Mouse (Mus musculus) embryonic facial prominence, embryonic 10.5 days (tissue): ENCODE data around the gene Urad. TPM values are rescaled to one million over a fixed set of nuclear protein-coding genes. Genes with fewer than 3 reads are reported as not detected.

Experiments used
- DNase-seq: peaks from one replicate; pipeline ENCODE4 v3.0.0-alpha.2; 2017; ENCODE audit warnings: low spot score
- H3K27ac ChIP-seq: fragments of 300-500 bp; sonication (generic); replicated peaks from 2 replicates; pipeline ENCODE4 v1.5.1; 2016; ENCODE audit warnings: mild to moderate bottlenecking
- H3K27me3 ChIP-seq: fragments of 300-500 bp; sonication (generic); replicated peaks from 2 replicates; pipeline ENCODE4 v1.6.1; 2016; ENCODE audit warnings: low read depth, mild to moderate bottlenecking; ENCODE audit not compliant: poor library complexity, severe bottlenecking
- H3K36me3 ChIP-seq: fragments of 300-500 bp; sonication (generic); replicated peaks from 2 replicates; pipeline ENCODE4 v1.6.1; 2016; ENCODE audit warnings: mild to moderate bottlenecking, moderate library complexity
- H3K4me1 ChIP-seq: fragments of 300-500 bp; sonication (generic); 2 replicates; pipeline ENCODE4 v1.6.1; 2016
- H3K4me3 ChIP-seq: fragments of 300-500 bp; sonication (generic); 2 replicates; pipeline ENCODE4 v1.5.1; 2016; ENCODE audit warnings: mild to moderate bottlenecking, moderate library complexity
- H3K9me3 ChIP-seq: fragments of 300-500 bp; sonication (generic); 2 replicates; pipeline ENCODE4 v1.6.1; 2016; ENCODE audit warnings: mild to moderate bottlenecking
- WGBS: fragments of 180-500 bp; shearing (Covaris S2); methylation state at CpG from one replicate; pipeline ENCODE4 v1.1.7; 2016; 5-methylcytosine and 5-hydroxymethylcytosine counted together
- polyA plus RNA-seq: library from polyadenylated mRNA; unstranded; fragments of >200 nt; fragmentation: Nextera tagmentation; extraction: Ambion mirVana; gene quantifications from 2 replicates; pipeline ENCODE4 v1.2.1, GENCODE M21; 2016

Gene Urad
- polyA plus RNA-seq, 1 experiment from 2014 or later = not detected

GRCm38 (mm10) chr5:147345981-147346380 lies 23.7 kb upstream of the Urad start:
- Histone ChIP-seq H3K4me3 (no peak overlapping the region), H3K27ac (no peak overlapping the region), H3K9me3 (no peaks in the 10 kb centered on the region), H3K36me3 (no peaks in the 10 kb centered on the region), H3K27me3 (no peaks in the 10 kb centered on the region), H3K4me1 (no peaks in the 10 kb centered on the region)
- no peak for DNase-seq
- 84% methylated on average over 1 of the region's 1 CpGs for WGBS

- H3K36me3 ChIP-seq = no peaks in the 10 kb centered on the region
- H3K4me3 ChIP-seq = no peak overlapping the region
- no peaks in the 10 kb centered on the region for H3K9me3 ChIP-seq
- 88% methylated on average over 10 of the region's 10 CpGs for WGBS
- H3K4me1 ChIP-seq = no peaks in the 10 kb centered on the region; the same call in 1 of the 2 replicates
- no peaks in the 10 kb centered on the region for H3K27me3 ChIP-seq
- no peak for DNase-seq
- H3K27ac ChIP-seq = no peak overlapping the region
These were observed 21.7 kb upstream of the Urad start for GRCm38 (mm10) chr5:147343904-147344303.

GRCm38 (mm10) chr5:147342901-147343300 lies 20.7 kb upstream of the Urad start:
- no peaks in the 10 kb centered on the region for H3K9me3 ChIP-seq
- no peaks in the 10 kb centered on the region for H3K36me3 ChIP-seq
- H3K4me1 ChIP-seq = no peaks in the 10 kb centered on the region; the same call in 1 of the 2 replicates
- DNase-seq = no peak
- H3K27me3 ChIP-seq = no peaks in the 10 kb centered on the region
- WGBS = 87% methylated on average over 6 of the region's 6 CpGs
- no peak overlapping the region for H3K27ac ChIP-seq
- H3K4me3 ChIP-seq = no peak overlapping the region

GRCm38 (mm10) chr5:147340741-147341414 lies 18.6 kb upstream of the Urad start:
- WGBS = 74% methylated on average over 13 of the region's 13 CpGs
- Histone ChIP-seq H3K4me1 (no peaks in the 10 kb centered on the region; the same call in 1 of the 2 replicates), H3K36me3 (no peaks in the 10 kb centered on the region), H3K4me3 (no peak overlapping the region), H3K9me3 (no peaks in the 10 kb centered on the region), H3K27ac (no peak overlapping the region), H3K27me3 (no peaks in the 10 kb centered on the region)
- DNase-seq = no peak

GRCm38 (mm10) chr5:147339560-147339959 lies 17.3 kb upstream of the Urad start:
- no peaks in the 10 kb centered on the region for H3K9me3 ChIP-seq
- 86% methylated on average over 11 of the region's 11 CpGs for WGBS
- H3K27ac ChIP-seq = no peak overlapping the region
- DNase-seq = no peak
- no peak overlapping the region for H3K4me3 ChIP-seq
- peaks cover under 1% of the 10 kb centered on the region; the same call in 1 of the 2 replicates for H3K4me1 ChIP-seq
- H3K27me3 ChIP-seq = no peaks in the 10 kb centered on the region
- no peaks in the 10 kb centered on the region for H3K36me3 ChIP-seq

- H3K4me3 ChIP-seq = no peak overlapping the region
- 67% methylated on average over 9 of the region's 9 CpGs for WGBS
- no peaks in the 10 kb centered on the region for H3K9me3 ChIP-seq
- no peak overlapping the region for H3K27ac ChIP-seq
- peaks cover 4% of the 10 kb centered on the region; the same call in 1 of the 2 replicates for H3K4me1 ChIP-seq
- DNase-seq = no peak
- no peaks in the 10 kb centered on the region for H3K27me3 ChIP-seq
- no peaks in the 10 kb centered on the region for H3K36me3 ChIP-seq
These were observed 16.7 kb upstream of the Urad start for GRCm38 (mm10) chr5:147338967-147339366.

- Histone ChIP-seq H3K4me3 (no peak overlapping the region), H3K4me1 (peaks cover 7% of the 10 kb centered on the region; the same call in 1 of the 2 replicates), H3K27me3 (no peaks in the 10 kb centered on the region), H3K27ac (no peak overlapping the region), H3K36me3 (no peaks in the 10 kb centered on the region), H3K9me3 (no peaks in the 10 kb centered on the region)
- 56% methylated on average over 7 of the region's 7 CpGs for WGBS
- peak; percentile 12 for DNase-seq
These were observed 10.5 kb upstream of the Urad start for GRCm38 (mm10) chr5:147332711-147333110.

GRCm38 (mm10) chr5:147331547-147331946 lies 9.3 kb upstream of the Urad start:
- peaks cover 7% of the 10 kb centered on the region; the same call in 1 of the 2 replicates for H3K4me1 ChIP-seq
- no peaks in the 10 kb centered on the region for H3K9me3 ChIP-seq
- no peak overlapping the region for H3K27ac ChIP-seq
- peak; percentile 65 for DNase-seq
- WGBS = 41% methylated on average over 2 of the region's 2 CpGs
- H3K36me3 ChIP-seq = no peaks in the 10 kb centered on the region
- no peaks in the 10 kb centered on the region for H3K27me3 ChIP-seq
- H3K4me3 ChIP-seq = no peak overlapping the region

- no peaks in the 10 kb centered on the region for H3K36me3 ChIP-seq
- WGBS = 83% methylated on average over 11 of the region's 11 CpGs
- H3K9me3 ChIP-seq = no peaks in the 10 kb centered on the region
- H3K4me1 ChIP-seq = peaks cover 7% of the 10 kb centered on the region; the same call in 1 of the 2 replicates
- no peak for DNase-seq
- H3K27me3 ChIP-seq = no peaks in the 10 kb centered on the region
- no peak overlapping the region for H3K27ac ChIP-seq
- H3K4me3 ChIP-seq = no peak overlapping the region
These were observed 7.7 kb upstream of the Urad start for GRCm38 (mm10) chr5:147329946-147330345.

- 86% methylated on average over 5 of the region's 5 CpGs for WGBS
- H3K36me3 ChIP-seq = no peaks in the 10 kb centered on the region
- no peak for DNase-seq
These were observed 5.4 kb upstream of the Urad start for GRCm38 (mm10) chr5:147327636-147328035.

GRCm38 (mm10) chr5:147325931-147326330 lies 3.7 kb upstream of the Urad start:
- H3K27ac ChIP-seq = no peak overlapping the region
- no peaks in the 10 kb centered on the region for H3K36me3 ChIP-seq
- no peak for DNase-seq
- H3K4me1 ChIP-seq = no peaks in the 10 kb centered on the region
- no peak overlapping the region for H3K4me3 ChIP-seq
- 78% methylated on average over 11 of the region's 11 CpGs for WGBS
- peaks cover 25% of the 10 kb centered on the region for H3K27me3 ChIP-seq
- no peaks in the 10 kb centered on the region for H3K9me3 ChIP-seq

More at GRCm38 (mm10) chr5:147327636-147328035, 5.4 kb upstream of the Urad start:
- H3K4me1 ChIP-seq = no peaks in the 10 kb centered on the region
- no peaks in the 10 kb centered on the region for H3K9me3 ChIP-seq
- H3K27ac ChIP-seq = no peak overlapping the region
- peaks cover 8% of the 10 kb centered on the region for H3K27me3 ChIP-seq
- H3K4me3 ChIP-seq = no peak overlapping the region

GRCm38 (mm10) chr5:147323237-147323917 lies 1.1 kb upstream of the Urad start:
- no peak overlapping the region for H3K4me3 ChIP-seq
- no peaks in the 10 kb centered on the region for H3K9me3 ChIP-seq
- H3K27ac ChIP-seq = no peak overlapping the region
- H3K27me3 ChIP-seq = peaks cover 50% of the 10 kb centered on the region
- WGBS = 18% methylated on average over 17 of the region's 17 CpGs
- H3K36me3 ChIP-seq = no peaks in the 10 kb centered on the region
- no peaks in the 10 kb centered on the region for H3K4me1 ChIP-seq
- peak; percentile 84 for DNase-seq

- peak; percentile 35 for DNase-seq
- Histone ChIP-seq H3K27me3 (peaks cover 88% of the 10 kb centered on the region), H3K4me3 (no peak overlapping the region)
These were observed 2.6 kb downstream of the Urad start for GRCm38 (mm10) chr5:147319653-147320052.

More at GRCm38 (mm10) chr5:147319653-147320052, 2.6 kb downstream of the Urad start:
- H3K9me3 ChIP-seq = no peaks in the 10 kb centered on the region
- no peaks in the 10 kb centered on the region for H3K36me3 ChIP-seq
- H3K4me1 ChIP-seq = no peaks in the 10 kb centered on the region
- H3K27ac ChIP-seq = no peak overlapping the region
